Mouse (Mus musculus) erythroblast, embryonic 14.5 days (primary cell): Measurements from ENCODE around the gene Utp18.

Experiments used
- GATA1 ChIP-seq: IDR thresholded peaks from 2 replicates; pipeline ENCODE4 v1.6.1; 2012; ENCODE audit warnings: low read length, inconsistent platforms, mixed read lengths
- TAL1 ChIP-seq: IDR thresholded peaks from 3 replicates; pipeline ENCODE4 v1.6.1; 2012; ENCODE audit warnings: low read length, inconsistent platforms, mixed read lengths

GRCm38 (mm10) chr11:93861193-93861592, 24.4 kb downstream of the Utp18 start:
- TF ChIP-seq TAL1 (no peak), GATA1 (no peak)
